8 mouse cellular contexts compared by ENCODE assay signal in genomic region chr12:5410391-5411115, GRCm38 (mm10). TPM values are rescaled to one million over a fixed set of nuclear protein-coding genes. Genes with fewer than 3 reads are reported as not detected.
DNase-seq lines count a peak whose midpoint lies in the region; ATAC-seq lines count a peak whose summit lies in the region.

No protein-coding gene starts in this region.

- H3K4me1 ChIP-seq in heart, embryonic 10.5 days = peaks cover 4% of the 10 kb centered on the region; the same call in 1 of the 2 replicates
- H3K4me1 ChIP-seq in limb, embryonic 11.5 days (ENCODE audit: control insufficient read depth, insufficient read depth, low read length) = no peaks in the 10 kb centered on the region
- peaks cover 8% of the 10 kb centered on the region for H3K4me1 ChIP-seq in midbrain, embryonic 15.5 days
- no peaks in the 10 kb centered on the region for H3K4me1 ChIP-seq in stomach, embryonic 16.5 days (ENCODE audit: control insufficient read depth, insufficient read depth, low read length)

- WGBS in heart, embryonic 10.5 days = 7% methylated on average over 16 of the region's 16 CpGs
- 5% methylated on average over 16 of the region's 16 CpGs for WGBS in limb, embryonic 11.5 days
- WGBS in midbrain, embryonic 15.5 days = 8% methylated on average over 16 of the region's 16 CpGs
- WGBS in stomach, embryonic 16.5 days = 9% methylated on average over 16 of the region's 16 CpGs

- H3K27me3 ChIP-seq in heart, embryonic 10.5 days (ENCODE audit: insufficient read depth, poor library complexity, severe bottlenecking) = no peaks in the 10 kb centered on the region
- H3K27me3 ChIP-seq in limb, embryonic 11.5 days (ENCODE audit: control insufficient read depth, insufficient read depth, low read length) = no peaks in the 10 kb centered on the region
- H3K27me3 ChIP-seq in midbrain, embryonic 15.5 days (replicated peaks) = no peaks in the 10 kb centered on the region
- H3K27me3 ChIP-seq in stomach, embryonic 16.5 days (ENCODE audit: control insufficient read depth, insufficient read depth, low read length) = no peaks in the 10 kb centered on the region

- H3K9ac ChIP-seq in limb, embryonic 11.5 days (ENCODE audit: low read length) = no peak overlapping the region
- H3K9ac ChIP-seq in midbrain, embryonic 15.5 days = no peak overlapping the region
- H3K9ac ChIP-seq in stomach, embryonic 16.5 days (ENCODE audit: low read length) = no peak overlapping the region

- H3K27ac ChIP-seq in heart, embryonic 10.5 days = no peak overlapping the region
- H3K27ac ChIP-seq in limb, embryonic 11.5 days (replicated peaks; ENCODE audit: low read depth, low read length) = no peak overlapping the region
- no peak overlapping the region for H3K27ac ChIP-seq in midbrain, embryonic 15.5 days
- H3K27ac ChIP-seq in stomach, embryonic 16.5 days (ENCODE audit: low read length) = no peak overlapping the region

- ATAC-seq in limb, embryonic 11.5 days (ENCODE audit: insufficient number of reproducible peaks, low FRiP score, low TSS enrichment, low read depth) = peak; percentile 93
- ATAC-seq in midbrain, embryonic 15.5 days (replicated peaks) = peak; percentile 92
- ATAC-seq in stomach, embryonic 16.5 days (ENCODE audit: insufficient read depth, low FRiP score) = peak; percentile 86

- H3K4me3 ChIP-seq in heart, embryonic 10.5 days = no peak overlapping the region
- H3K4me3 ChIP-seq in limb, embryonic 11.5 days (ENCODE audit: low read depth, low read length) = no peak overlapping the region
- no peak overlapping the region for H3K4me3 ChIP-seq in midbrain, embryonic 15.5 days
- H3K4me3 ChIP-seq in stomach, embryonic 16.5 days (replicated peaks; ENCODE audit: low read length) = peak overlapping the region; percentile 24; the same call in 1 of the 2 replicates

- H3K36me3 ChIP-seq in heart, embryonic 10.5 days = no peaks in the 10 kb centered on the region
- H3K36me3 ChIP-seq in limb, embryonic 11.5 days (ENCODE audit: control insufficient read depth, insufficient read depth, low read length) = no peaks in the 10 kb centered on the region
- no peaks in the 10 kb centered on the region for H3K36me3 ChIP-seq in midbrain, embryonic 15.5 days (replicated peaks)
- H3K36me3 ChIP-seq in stomach, embryonic 16.5 days (ENCODE audit: control insufficient read depth, insufficient read depth, low read length) = no peaks in the 10 kb centered on the region

- H3K4me2 ChIP-seq in limb, embryonic 11.5 days (ENCODE audit: low read depth, severe bottlenecking) = peak overlapping the region; percentile 26; the same call in 1 of the 2 replicates
- peak overlapping the region; percentile 34 for H3K4me2 ChIP-seq in midbrain, embryonic 15.5 days
- peak overlapping the region; percentile 50 for H3K4me2 ChIP-seq in stomach, embryonic 16.5 days (ENCODE audit: low read depth, low read length)

- DNase-seq in 416B (ENCODE audit: low read depth) = peak; percentile 59
- peak; percentile 76 for DNase-seq in brain, embryonic 18.5 days (ENCODE audit: low read depth, low spot score)
- peak; percentile 11 for DNase-seq in fat pad, adult 2 months (ENCODE audit: extremely low read depth, low read depth, low spot score)
- DNase-seq in heart, embryonic 10.5 days (ENCODE audit: low spot score) = peak; percentile 88
- peak; percentile 87 for DNase-seq in kidney, adult 9 months
- DNase-seq in limb, embryonic 11.5 days (ENCODE audit: low spot score) = peak; percentile 94

- no peaks in the 10 kb centered on the region for H3K9me3 ChIP-seq in heart, embryonic 10.5 days
- H3K9me3 ChIP-seq in limb, embryonic 11.5 days (ENCODE audit: control insufficient read depth, low read length) = no peaks in the 10 kb centered on the region
- H3K9me3 ChIP-seq in midbrain, embryonic 15.5 days = no peaks in the 10 kb centered on the region
- H3K9me3 ChIP-seq in stomach, embryonic 16.5 days (replicated peaks; ENCODE audit: control insufficient read depth, low read length) = no peaks in the 10 kb centered on the region

RNA-seq across cellular contexts. Expression of gene Klhl29, which starts 35.1 kb away (rescaled TPM):
- 0.33 and 0.60 TPM in 2 replicates for polyA plus RNA-seq in heart, embryonic 10.5 days (2016; fragmentation: Nextera tagmentation; extraction: Ambion mirVana)
- polyA plus RNA-seq in limb, embryonic 11.5 days (2014; fragmentation: Nextera tagmentation; extraction: Ambion mirVana) = 2.2 and 2.9 TPM in 2 replicates
- polyA plus RNA-seq in midbrain, embryonic 15.5 days (2015; fragmentation: Nextera tagmentation; extraction: Ambion mirVana) = 4.8 and 5.2 TPM in 2 replicates
- polyA plus RNA-seq in stomach, embryonic 16.5 days (2015; fragmentation: Nextera tagmentation; extraction: Ambion mirVana) = 0.76 and 0.81 TPM in 2 replicates

Comparison
In these comparisons a context has a peak if more than half of its experiments do, and no peak if none do; other contexts are left out.
1. DNase-seq: peak in every context shown above with its lines; median percentile 94 in limb, embryonic 11.5 days; 88 in heart, embryonic 10.5 days; 87 in kidney, adult 9 months; 76 in brain, embryonic 18.5 days; 59 in 416B; 11 in fat pad, adult 2 months.